Mouse (Mus musculus): Measurements from ENCODE around the gene Rad51b. TPM values are rescaled to one million over a fixed set of nuclear protein-coding genes. Genes with fewer than 3 reads are reported as not detected.

Gene Rad51b
- total and polyA plus RNA-seq, 2 experiments from 2014 or later, result 1.4 to 1.8 TPM

DNA sequence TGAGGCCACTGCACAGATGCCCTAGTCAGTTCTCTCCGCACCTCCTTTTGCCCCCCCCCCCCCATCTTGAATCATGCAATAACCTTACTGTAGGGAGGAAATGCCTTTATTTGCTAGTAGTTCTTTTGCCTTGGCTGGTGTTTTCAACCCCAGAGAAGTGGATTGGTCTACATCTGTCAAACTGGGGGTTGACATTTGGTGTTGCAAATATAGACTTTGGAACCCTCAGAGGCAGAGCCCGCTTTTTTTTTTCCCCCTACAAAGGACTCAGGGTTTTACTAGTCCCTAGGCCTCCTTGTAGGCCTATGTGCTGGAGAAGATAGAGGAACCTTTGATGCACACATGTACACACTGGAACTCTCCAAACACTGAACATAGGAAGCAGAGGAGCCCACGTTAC is 501.4 kb downstream of the Rad51b start:
- Histone ChIP-seq H3K4me1 (ENCODE audit: control insufficient read depth, insufficient read depth) (no peaks in the 10 kb centered on the region), H3K36me3 (replicated peaks; ENCODE audit: control insufficient read depth, insufficient read depth, low read length) (no peaks in the 10 kb centered on the region), H3K9me3 (replicated peaks; ENCODE audit: control insufficient read depth, low read length) (no peaks in the 10 kb centered on the region), H3K9ac (replicated peaks; ENCODE audit: low read depth, low read length) (no peak overlapping the region), H3K4me3 (ENCODE audit: low read depth, low read length) (no peak overlapping the region), H3K27ac (ENCODE audit: low read depth) (no peak overlapping the region), H3K27me3 (ENCODE audit: control insufficient read depth, insufficient read depth, low read length) (no peaks in the 10 kb centered on the region), H3K4me2 (ENCODE audit: low read depth, low read length) (no peak overlapping the region)
- TF ChIP-seq EP300 (IDR thresholded peaks at IDR 0.05; ENCODE audit: low read depth) (no peak), CTCF (IDR thresholded peaks at IDR 0.05; ENCODE audit: low read depth) (no peak)
- no peak for DNase-seq (ENCODE audit: low spot score)
- 94% methylated on average over 3 of the region's 3 CpGs for WGBS
- ATAC-seq (ENCODE audit: insufficient read depth, low read depth), result no peak

DNA sequence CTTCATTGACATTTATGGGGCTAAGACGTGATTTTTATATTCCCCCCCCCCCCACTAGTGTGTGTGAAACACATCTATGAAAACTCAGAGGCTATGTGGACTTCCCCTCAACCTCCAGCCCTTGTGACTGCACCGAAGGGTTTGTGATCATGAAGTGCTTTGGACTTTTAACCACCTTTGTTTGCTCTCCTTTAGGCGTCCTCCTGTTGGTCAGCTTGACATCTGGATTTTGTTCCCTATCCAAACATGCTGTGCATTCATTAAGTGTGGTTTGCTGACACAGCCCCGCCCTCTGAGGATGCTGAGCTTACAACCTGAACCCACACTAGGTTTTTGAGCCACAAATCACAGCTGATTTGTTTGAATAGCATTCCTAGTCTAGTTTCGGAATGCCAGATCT is 502.3 kb downstream of the Rad51b start:
- WGBS, result 91% methylated on average over 5 of the region's 5 CpGs
- no peaks in the 10 kb centered on the region for H3K27me3 ChIP-seq (ENCODE audit: control insufficient read depth, insufficient read depth, low read length)
- TF ChIP-seq CTCF (IDR thresholded peaks at IDR 0.05; ENCODE audit: low read depth), result no peak
- TF ChIP-seq EP300 (IDR thresholded peaks at IDR 0.05; ENCODE audit: low read depth), result no peak

DNA sequence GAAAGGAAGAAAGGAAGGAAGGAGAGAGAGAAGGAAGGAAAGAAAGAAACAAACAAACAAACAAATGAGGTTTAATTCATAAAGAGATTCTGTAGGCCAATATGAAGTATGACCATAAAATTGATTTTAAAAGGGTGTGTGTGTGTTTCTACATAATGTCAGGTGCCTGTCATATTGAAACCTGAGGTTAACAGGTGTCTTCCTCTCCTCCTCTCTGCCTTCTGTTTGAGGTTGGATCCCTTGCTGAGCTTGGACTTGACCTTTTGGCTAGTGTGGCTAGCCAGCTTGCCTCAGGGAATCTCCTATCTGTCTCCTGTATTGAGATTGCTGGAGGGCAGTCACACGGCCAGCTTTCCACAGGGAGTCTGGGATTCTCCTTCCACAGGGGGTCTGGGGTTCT is 506.6 kb downstream of the Rad51b start:
- Histone ChIP-seq H3K4me3 (ENCODE audit: low read depth, low read length) (no peak overlapping the region), H3K9me3 (replicated peaks; ENCODE audit: control insufficient read depth, low read length) (no peaks in the 10 kb centered on the region), H3K4me1 (ENCODE audit: control insufficient read depth, insufficient read depth) (0 out of 2 replicates have a peak, but pooled peaks cover 4% of the 10 kb centered on the region), H3K27ac (ENCODE audit: low read depth) (no peak overlapping the region), H3K9ac (replicated peaks; ENCODE audit: low read depth, low read length) (no peak overlapping the region), H3K27me3 (ENCODE audit: control insufficient read depth, insufficient read depth, low read length) (no peaks in the 10 kb centered on the region), H3K4me2 (ENCODE audit: low read depth, low read length) (no peak overlapping the region), H3K36me3 (replicated peaks; ENCODE audit: control insufficient read depth, insufficient read depth, low read length) (no peaks in the 10 kb centered on the region)
- no peak for DNase-seq (ENCODE audit: low spot score)
- TF ChIP-seq EP300 (IDR thresholded peaks at IDR 0.05; ENCODE audit: low read depth), result no peak
- TF ChIP-seq CTCF (IDR thresholded peaks at IDR 0.05; ENCODE audit: low read depth), result no peak
- ATAC-seq (ENCODE audit: insufficient read depth, low read depth), result no peak
- WGBS, result 81% methylated on average over 1 of the region's 1 CpGs

More for the DNA sequence above, 502.3 kb downstream of the Rad51b start:
- Histone ChIP-seq H3K27ac (ENCODE audit: low read depth) (no peak overlapping the region), H3K36me3 (replicated peaks; ENCODE audit: control insufficient read depth, insufficient read depth, low read length) (no peaks in the 10 kb centered on the region), H3K9me3 (replicated peaks; ENCODE audit: control insufficient read depth, low read length) (no peaks in the 10 kb centered on the region), H3K4me1 (ENCODE audit: control insufficient read depth, insufficient read depth) (no peaks in the 10 kb centered on the region), H3K9ac (replicated peaks; ENCODE audit: low read depth, low read length) (no peak overlapping the region), H3K4me3 (ENCODE audit: low read depth, low read length) (no peak overlapping the region), H3K4me2 (ENCODE audit: low read depth, low read length) (no peak overlapping the region)
- no peak for ATAC-seq (ENCODE audit: insufficient read depth, low read depth)
- DNase-seq (ENCODE audit: low spot score), result no peak

DNA sequence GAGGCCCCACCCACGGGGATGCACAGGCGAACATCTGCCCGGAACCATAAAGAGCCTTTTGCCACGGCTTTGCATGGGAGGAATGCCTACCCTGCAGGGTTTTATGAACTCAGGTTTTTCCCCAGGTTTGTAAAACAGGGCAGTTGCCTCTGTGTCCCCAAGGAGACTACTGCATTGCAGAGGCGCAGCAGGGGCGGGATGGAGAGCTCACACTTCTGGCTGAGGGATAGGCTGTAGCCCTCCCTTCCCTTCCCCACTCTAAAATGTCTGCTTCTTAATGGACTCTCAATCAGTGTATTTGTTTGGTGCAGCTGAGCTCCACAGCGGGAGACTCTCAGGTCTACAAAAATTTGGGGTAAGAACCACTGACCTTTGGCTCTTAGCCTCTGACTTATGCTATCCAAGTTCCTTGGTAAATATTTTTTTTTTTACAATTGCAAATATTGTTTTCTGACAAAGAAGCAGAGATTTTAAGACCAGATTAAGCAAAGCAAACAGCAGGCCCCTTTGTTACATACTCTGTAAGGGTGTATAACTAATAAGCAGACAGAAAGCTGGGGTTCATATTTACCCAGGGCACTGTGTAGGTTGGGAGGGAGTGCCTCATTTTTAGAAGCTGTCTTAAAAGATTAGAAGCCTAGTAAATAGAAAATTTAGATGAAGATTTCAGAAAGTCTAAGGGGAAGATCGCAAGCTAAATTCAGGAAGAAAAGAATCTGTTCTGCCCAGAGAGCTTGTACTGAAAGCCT is 507.9 kb downstream of the Rad51b start:
- no peak for TF ChIP-seq CTCF (IDR thresholded peaks at IDR 0.05; ENCODE audit: low read depth)
- TF ChIP-seq EP300 (IDR thresholded peaks at IDR 0.05; ENCODE audit: low read depth), result no peak
- no peak for ATAC-seq (ENCODE audit: insufficient read depth, low read depth)
- Histone ChIP-seq H3K9ac (replicated peaks; ENCODE audit: low read depth, low read length) (no peak overlapping the region; the same call in 1 of the 2 replicates), H3K4me2 (ENCODE audit: low read depth, low read length) (no peak overlapping the region), H3K27ac (ENCODE audit: low read depth) (no peak overlapping the region), H3K9me3 (replicated peaks; ENCODE audit: control insufficient read depth, low read length) (no peaks in the 10 kb centered on the region), H3K4me1 (ENCODE audit: control insufficient read depth, insufficient read depth) (0 out of 2 replicates have a peak, but pooled peaks cover 4% of the 10 kb centered on the region), H3K4me3 (ENCODE audit: low read depth, low read length) (no peak overlapping the region), H3K36me3 (replicated peaks; ENCODE audit: control insufficient read depth, insufficient read depth, low read length) (no peaks in the 10 kb centered on the region), H3K27me3 (ENCODE audit: control insufficient read depth, insufficient read depth, low read length) (no peaks in the 10 kb centered on the region)
- DNase-seq (ENCODE audit: low spot score), result no peak
- 76% methylated on average over 8 of the region's 8 CpGs for WGBS

DNA sequence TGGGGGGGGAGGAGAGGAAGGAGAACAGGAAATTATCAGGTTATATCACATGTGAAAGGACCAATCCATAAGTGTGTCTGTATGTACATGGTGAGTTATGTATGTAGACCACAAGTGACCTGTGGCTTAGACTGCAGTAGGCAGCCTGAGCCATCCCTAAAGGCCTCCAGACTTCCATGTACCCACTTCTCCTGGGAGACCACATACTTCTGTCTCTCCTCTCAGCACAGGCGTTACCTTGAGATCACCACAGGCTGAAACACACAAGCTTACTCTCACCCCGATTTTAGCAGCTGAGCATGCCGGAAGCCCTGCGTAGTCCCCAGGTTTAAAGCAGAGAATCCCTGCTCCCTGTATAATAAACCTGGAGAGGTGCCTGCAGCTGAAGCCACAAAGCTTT is 509.9 kb downstream of the Rad51b start:
- TF ChIP-seq CTCF (IDR thresholded peaks at IDR 0.05; ENCODE audit: low read depth) (no peak), EP300 (IDR thresholded peaks at IDR 0.05; ENCODE audit: low read depth) (no peak)
- no peak overlapping the region for H3K4me3 ChIP-seq (ENCODE audit: low read depth, low read length)
- DNase-seq (ENCODE audit: low spot score), result no peak
- 0 out of 2 replicates have a peak, but pooled peaks cover 4% of the 10 kb centered on the region for H3K4me1 ChIP-seq (ENCODE audit: control insufficient read depth, insufficient read depth)
- no peaks in the 10 kb centered on the region for H3K36me3 ChIP-seq (replicated peaks; ENCODE audit: control insufficient read depth, insufficient read depth, low read length)
- no peak overlapping the region for H3K9ac ChIP-seq (replicated peaks; ENCODE audit: low read depth, low read length)
- no peak for ATAC-seq (ENCODE audit: insufficient read depth, low read depth)
- no peak overlapping the region for H3K4me2 ChIP-seq (ENCODE audit: low read depth, low read length)
- H3K27ac ChIP-seq (ENCODE audit: low read depth), result no peak overlapping the region
- 80% methylated on average over 4 of the region's 4 CpGs for WGBS
- no peaks in the 10 kb centered on the region for H3K27me3 ChIP-seq (ENCODE audit: control insufficient read depth, insufficient read depth, low read length)
- no peaks in the 10 kb centered on the region for H3K9me3 ChIP-seq (replicated peaks; ENCODE audit: control insufficient read depth, low read length)
